Mouse (Mus musculus) spleen, adult 12 weeks (tissue): ENCODE results near the gene Gpbp1.

Experiments
- DNase-seq: peaks from one replicate; pipeline ENCODE4 v3.0.0; 2022; ENCODE audit warnings: low spot score

Gpbp1 gene

GRCm38 (mm10) chr13:111467350-111467749 lies 22.6 kb downstream of the Gpbp1 start:
- DNase-seq = no peak

- DNase-seq = no peak
Measured at GRCm38 (mm10) chr13:111461424-111461823, 28.5 kb downstream of the Gpbp1 start.

GRCm38 (mm10) chr13:111456790-111457189 lies 33.1 kb downstream of the Gpbp1 start:
- DNase-seq = no peak

- no peak for DNase-seq
Measured at GRCm38 (mm10) chr13:111444325-111444724, 45.6 kb downstream of the Gpbp1 start.

GRCm38 (mm10) chr13:111431174-111431573 lies 58.7 kb downstream of the Gpbp1 start:
- DNase-seq = no peak

- no peak for DNase-seq
Measured at GRCm38 (mm10) chr13:111421330-111421729, 68.6 kb downstream of the Gpbp1 start.

- no peak for DNase-seq
Measured at GRCm38 (mm10) chr13:111418087-111418486, 71.8 kb downstream of the Gpbp1 start.

- DNase-seq = peak; percentile 25
Measured at GRCm38 (mm10) chr13:111413156-111413555, 76.8 kb downstream of the Gpbp1 start.

GRCm38 (mm10) chr13:111410831-111411230 lies 79.1 kb downstream of the Gpbp1 start:
- no peak for DNase-seq

- no peak for DNase-seq
Measured at GRCm38 (mm10) chr13:111406859-111407389, 83.0 kb downstream of the Gpbp1 start.

- no peak for DNase-seq
Measured at GRCm38 (mm10) chr13:111405956-111406355, 84.0 kb downstream of the Gpbp1 start.

GRCm38 (mm10) chr13:111397600-111398151 lies 92.2 kb downstream of the Gpbp1 start:
- DNase-seq = no peak

GRCm38 (mm10) chr13:111397061-111397460 lies 92.8 kb downstream of the Gpbp1 start:
- DNase-seq = no peak

- DNase-seq = no peak
Measured at GRCm38 (mm10) chr13:111395528-111395927, 94.4 kb downstream of the Gpbp1 start.

GRCm38 (mm10) chr13:111394904-111395303 lies 95.0 kb downstream of the Gpbp1 start:
- DNase-seq = no peak

- no peak for DNase-seq
Measured at GRCm38 (mm10) chr13:111394341-111394740, 95.6 kb downstream of the Gpbp1 start.

- no peak for DNase-seq
Measured at GRCm38 (mm10) chr13:111393426-111393825, 96.5 kb downstream of the Gpbp1 start.

GRCm38 (mm10) chr13:111391426-111391825 lies 98.5 kb downstream of the Gpbp1 start:
- DNase-seq = no peak

- no peak for DNase-seq
Measured at GRCm38 (mm10) chr13:111391011-111391410, 98.9 kb downstream of the Gpbp1 start.

- no peak for DNase-seq
Measured at GRCm38 (mm10) chr13:111384011-111384985, 105.6 kb downstream of the Gpbp1 start.
